Mouse (Mus musculus) heart, embryonic 15.5 days (tissue): ENCODE data around the gene Rad51ap2. TPM values are rescaled to one million over a fixed set of nuclear protein-coding genes. Genes with fewer than 3 reads are reported as not detected.
A peak's percentile ranks its signal among the peaks of the same experiment; 100 is the strongest.

Experiments used
- ATAC-seq: fragments of 200-750 bp; cut with Nextera tagmentation; replicated peaks from 2 replicates; pipeline ENCODE4 v1.8.0; 2017; ENCODE audit warnings: low read depth, moderate TSS enrichment; ENCODE audit not compliant: insufficient number of reproducible peaks, insufficient read depth, low FRiP score
- H3K27ac ChIP-seq: fragments of 300-500 bp; sonication (generic); 2 replicates; pipeline ENCODE4 v1.5.1; 2015; ENCODE audit warnings: mild to moderate bottlenecking, inconsistent platforms
- H3K27me3 ChIP-seq: fragments of 300-500 bp; sonication (generic); 2 replicates; pipeline ENCODE4 v1.6.1; 2015; ENCODE audit warnings: inconsistent platforms
- H3K36me3 ChIP-seq: fragments of 300-500 bp; sonication (generic); 2 replicates; pipeline ENCODE4 v1.6.1; 2015; ENCODE audit warnings: mild to moderate bottlenecking, inconsistent platforms
- H3K4me1 ChIP-seq: fragments of 300-500 bp; sonication (generic); replicated peaks from 2 replicates; pipeline ENCODE4 v1.6.1; 2015; ENCODE audit warnings: inconsistent platforms
- H3K4me2 ChIP-seq: fragments of 300-500 bp; sonication (generic); 2 replicates; pipeline ENCODE4 v1.6.1; 2015; ENCODE audit warnings: inconsistent platforms, mild to moderate bottlenecking, moderate library complexity
- H3K4me3 ChIP-seq: fragments of 300-500 bp; sonication (generic); 2 replicates; pipeline ENCODE4 v1.5.1; 2015; ENCODE audit warnings: mild to moderate bottlenecking, inconsistent platforms
- H3K9ac ChIP-seq: fragments of 300-500 bp; sonication (generic); 2 replicates; pipeline ENCODE4 v1.6.1; 2015; ENCODE audit warnings: mild to moderate bottlenecking, inconsistent platforms
- H3K9me3 ChIP-seq: fragments of 300-500 bp; sonication (generic); replicated peaks from 2 replicates; pipeline ENCODE4 v1.6.1; 2016; ENCODE audit warnings: inconsistent platforms
- WGBS: fragments of 180-500 bp; shearing (Covaris S2); methylation state at CpG from one replicate; pipeline ENCODE4 v1.1.7; 2015; ENCODE audit warnings: mixed read lengths; 5-methylcytosine and 5-hydroxymethylcytosine counted together
- polyA plus RNA-seq: library from polyadenylated mRNA; unstranded; fragments of >200 nt; fragmentation: Nextera tagmentation; extraction: Ambion mirVana; gene quantifications from 2 replicates; pipeline ENCODE4 v1.2.1, GENCODE M21; 2015

Gene Rad51ap2
- polyA plus RNA-seq, 1 experiment from 2014 or later = 0.18 TPM

DNA sequence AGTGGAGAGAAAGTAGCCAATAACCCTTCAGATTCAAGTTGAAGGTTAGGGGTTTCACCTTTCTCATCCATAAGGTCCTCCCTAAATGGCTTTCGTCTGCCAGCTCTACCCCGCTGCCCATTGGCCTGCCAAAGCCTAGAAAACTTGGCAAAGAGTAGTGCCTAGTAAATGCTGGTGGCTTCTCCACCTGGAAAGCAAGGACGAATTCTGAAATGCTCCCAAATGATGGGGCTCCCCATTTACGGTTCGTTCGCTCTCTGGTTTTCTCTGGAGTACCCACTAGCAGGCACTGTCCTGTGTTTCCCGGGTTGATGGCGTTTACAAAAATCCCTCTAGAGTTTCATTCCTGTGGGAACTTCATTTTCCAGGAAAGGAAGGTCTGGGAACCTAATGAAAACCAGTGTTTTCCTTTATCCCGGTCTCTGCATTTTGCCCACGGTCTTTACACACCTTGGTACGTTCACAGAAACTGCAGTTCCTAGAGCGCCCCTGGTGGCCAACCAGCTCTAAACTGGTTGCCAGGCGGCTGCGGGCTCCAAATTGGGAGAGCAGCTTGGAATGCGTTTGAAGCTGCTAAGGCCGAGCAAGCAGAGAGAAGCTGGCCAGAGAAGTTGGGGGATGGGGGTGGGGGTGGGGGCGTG lies 18.5 kb upstream of the Rad51ap2 start:
- peak overlapping the region; percentile 86 for H3K4me2 ChIP-seq
- H3K27ac ChIP-seq = no peak overlapping the region
- H3K4me1 ChIP-seq = peaks cover 23% of the 10 kb centered on the region
- ATAC-seq = peak; percentile 36
- peaks cover 26% of the 10 kb centered on the region; the same call in 1 of the 2 replicates for H3K27me3 ChIP-seq
- 20% methylated on average over 17 of the region's 17 CpGs for WGBS
- H3K9me3 ChIP-seq = no peaks in the 10 kb centered on the region
- H3K36me3 ChIP-seq = no peaks in the 10 kb centered on the region
- no peak overlapping the region for H3K9ac ChIP-seq
- peak overlapping the region; percentile 51 for H3K4me3 ChIP-seq

- Histone ChIP-seq H3K27me3 (peaks cover 26% of the 10 kb centered on the region; the same call in 1 of the 2 replicates), H3K4me2 (peak overlapping the region; percentile 86), H3K27ac (no peak overlapping the region), H3K9me3 (no peaks in the 10 kb centered on the region), H3K9ac (0 out of 2 replicates have a peak overlapping the region, but pooled peaks have one; percentile 31), H3K36me3 (no peaks in the 10 kb centered on the region), H3K4me3 (peak overlapping the region; percentile 51), H3K4me1 (peaks cover 23% of the 10 kb centered on the region)
- ATAC-seq = peak; percentile 40
- 19% methylated on average over 23 of the region's 23 CpGs for WGBS
Observed at GRCm38 (mm10) chr12:11437907-11438447, 17.9 kb upstream of the Rad51ap2 start.

DNA sequence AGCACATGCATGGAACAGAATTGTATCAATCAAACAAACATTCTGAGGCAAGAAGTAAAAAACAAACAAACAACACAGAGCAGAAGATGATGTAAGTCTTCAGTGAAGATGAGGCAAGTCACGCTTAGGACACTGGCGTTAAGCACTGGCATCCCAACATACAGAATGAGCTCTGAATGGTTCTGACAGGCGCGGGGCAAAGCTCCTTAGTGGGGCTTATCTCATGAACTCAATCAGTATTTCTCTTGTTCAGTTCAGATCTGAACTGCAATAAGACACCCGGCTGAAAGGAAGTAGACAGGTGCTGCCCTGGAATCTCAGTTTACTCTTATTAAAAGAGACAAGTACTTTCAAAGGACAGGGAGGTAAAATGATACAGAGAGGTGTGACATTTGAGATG lies 1.7 kb upstream of the Rad51ap2 start:
- Histone ChIP-seq H3K27me3 (peaks cover 4% of the 10 kb centered on the region; the same call in 1 of the 2 replicates), H3K9ac (no peak overlapping the region), H3K4me3 (no peak overlapping the region), H3K4me1 (peaks cover 4% of the 10 kb centered on the region; the same call in 1 of the 2 replicates), H3K9me3 (no peaks in the 10 kb centered on the region), H3K4me2 (no peak overlapping the region), H3K27ac (no peak overlapping the region), H3K36me3 (no peaks in the 10 kb centered on the region)
- 69% methylated on average over 5 of the region's 5 CpGs for WGBS
- no peak for ATAC-seq

GRCm38 (mm10) chr12:11456213-11456612 lies 334 bp downstream of the Rad51ap2 start:
- H3K9ac ChIP-seq = peak overlapping the region; percentile 54
- H3K4me3 ChIP-seq = peak overlapping the region; percentile 58
- no peak overlapping the region for H3K27ac ChIP-seq
- no peaks in the 10 kb centered on the region for H3K9me3 ChIP-seq
- WGBS = 3% methylated on average over 11 of the region's 11 CpGs
- H3K27me3 ChIP-seq = peaks cover 4% of the 10 kb centered on the region; the same call in 1 of the 2 replicates
- H3K36me3 ChIP-seq = no peaks in the 10 kb centered on the region
- peak; percentile 47; the same call in 1 of the 2 replicates for ATAC-seq
- peaks cover 4% of the 10 kb centered on the region; the same call in 1 of the 2 replicates for H3K4me1 ChIP-seq
- peak overlapping the region; percentile 96 for H3K4me2 ChIP-seq

GRCm38 (mm10) chr12:11456632-11457031 lies 753 bp downstream of the Rad51ap2 start:
- ATAC-seq = no peak
- WGBS = 71% methylated on average over 4 of the region's 4 CpGs

More at GRCm38 (mm10) chr12:11456632-11457031, 753 bp downstream of the Rad51ap2 start:
- H3K4me3 ChIP-seq = peak overlapping the region; percentile 58; the same call in 1 of the 2 replicates
- H3K4me2 ChIP-seq = peak overlapping the region; percentile 96
- H3K9me3 ChIP-seq = no peaks in the 10 kb centered on the region
- H3K36me3 ChIP-seq = no peaks in the 10 kb centered on the region
- H3K27ac ChIP-seq = no peak overlapping the region
- peaks cover 4% of the 10 kb centered on the region; the same call in 1 of the 2 replicates for H3K27me3 ChIP-seq
- H3K9ac ChIP-seq = no peak overlapping the region
- peaks cover 4% of the 10 kb centered on the region; the same call in 1 of the 2 replicates for H3K4me1 ChIP-seq

Other genes starting within 250 kb of the Rad51ap2 start
- gene Msgn1, start 247.1 kb upstream of the Rad51ap2 start, polyA plus RNA-seq = not detected in 2 replicates
- 5.8 and 6.8 TPM in 2 replicates for gene Gen1, start 190.3 kb upstream of the Rad51ap2 start, polyA plus RNA-seq
- gene Smc6, start 190.2 kb upstream of the Rad51ap2 start, polyA plus RNA-seq = 111 and 114 TPM in 2 replicates
- gene Vsnl1, start 19.5 kb upstream of the Rad51ap2 start, polyA plus RNA-seq = 9.0 and 9.9 TPM in 2 replicates